ENCODE assay signal across 19 mouse cellular contexts in the genomic region with DNA sequence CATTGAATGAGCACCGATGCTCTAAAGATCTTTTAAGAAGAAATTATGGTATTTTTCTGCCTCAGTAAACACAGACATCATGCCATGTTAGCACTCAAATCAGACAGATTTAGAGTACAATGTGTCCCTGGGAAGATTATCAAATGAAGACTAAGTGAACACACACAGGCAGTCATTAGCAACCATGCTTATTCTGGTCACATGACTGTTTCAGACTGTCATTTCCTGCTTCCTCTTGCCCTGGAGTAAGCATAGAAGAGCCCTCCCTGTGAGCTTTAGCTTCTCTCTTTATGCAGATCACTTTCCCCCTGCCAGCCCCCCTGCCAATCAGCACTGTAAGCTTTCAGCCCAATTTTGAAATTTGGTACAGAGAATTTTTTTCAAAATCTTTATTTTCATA.
A peak's percentile ranks its signal among the peaks of the same experiment; 100 is the strongest.
DNase-seq lines count a peak whose midpoint lies in the region; ATAC-seq and TF ChIP-seq lines count a peak whose summit lies in the region.
"Had no signal": no experiment of that assay in that cellular context is flagged by ENCODE, and none has a peak within 500 bp of the region (broad histone marks: within the 10 kb centered on the region; RNA-seq: fewer than 3 reads in every experiment).

No protein-coding gene starts in this region.

- H3K4me3 ChIP-seq in forebrain, embryonic 11.5 days (ENCODE audit: low read depth, low read length), result no peak overlapping the region
- H3K4me3 ChIP-seq in forebrain, embryonic 15.5 days, result no peak overlapping the region
- H3K4me3 ChIP-seq in midbrain, embryonic 12.5 days, result no peak overlapping the region
- no peak overlapping the region for H3K4me3 ChIP-seq in midbrain, embryonic 15.5 days
- H3K4me3 ChIP-seq in forebrain, embryonic 16.5 days (replicated peaks; ENCODE audit: low read length), result no peak overlapping the region
- H3K4me3 ChIP-seq: embryonic facial prominence, embryonic 13.5 days; heart, adult 2 months; heart, embryonic 15.5 days had no signal

- peak; percentile 53; the same call in 1 of the 2 replicates for ATAC-seq in forebrain, embryonic 11.5 days (replicated peaks; ENCODE audit: low FRiP score)
- no peak for ATAC-seq in forebrain, embryonic 15.5 days (replicated peaks)
- ATAC-seq in midbrain, embryonic 12.5 days (ENCODE audit: low FRiP score, low read depth), result 0 out of 2 replicates have a peak, but pooled peaks have one; percentile 27
- no peak for ATAC-seq in midbrain, embryonic 15.5 days (replicated peaks)
- peak; percentile 55; the same call in 1 of the 2 replicates for ATAC-seq in forebrain, embryonic 16.5 days
- ATAC-seq: hindbrain, postnatal 0 days had no signal

- TF ChIP-seq POLR2A in brain, embryonic 14.5 days (IDR thresholded peaks at IDR 0.05; ENCODE audit: borderline replicate concordance, extremely low read depth, insufficient read depth, insufficient read length, poor library complexity, severe bottlenecking), result no peak

- no peaks in the 10 kb centered on the region for H3K4me1 ChIP-seq in forebrain, embryonic 11.5 days (replicated peaks; ENCODE audit: control insufficient read depth, insufficient read depth, low read length)
- H3K4me1 ChIP-seq in forebrain, embryonic 15.5 days, result no peaks in the 10 kb centered on the region
- no peaks in the 10 kb centered on the region for H3K4me1 ChIP-seq in midbrain, embryonic 12.5 days
- H3K4me1 ChIP-seq in midbrain, embryonic 15.5 days, result no peaks in the 10 kb centered on the region
- no peaks in the 10 kb centered on the region for H3K4me1 ChIP-seq in forebrain, embryonic 16.5 days (replicated peaks; ENCODE audit: control insufficient read depth, insufficient read depth, low read length)
- H3K4me1 ChIP-seq: embryonic facial prominence, embryonic 13.5 days; heart, embryonic 15.5 days had no signal

- DNase-seq in forebrain, embryonic 11.5 days (ENCODE audit: low spot score), result no peak
- peak; percentile 40 for DNase-seq in brain, embryonic 14.5 days (ENCODE audit: low read depth)
- no peak for DNase-seq in cerebellum, postnatal 4 days (ENCODE audit: low spot score in 2 of 2)
- no peak for DNase-seq in embryo, embryonic 10 days (ENCODE audit: low spot score)
- DNase-seq: adrenal gland, postnatal 14 days; cerebellum, adult 18-20 months; cerebellum, adult 9-11 months; gastrocnemius, postnatal 14 days; heart, adult 2 months; heart, postnatal 14 days; kidney, adult 18-20 months had no signal

- no peaks in the 10 kb centered on the region for H3K27me3 ChIP-seq in forebrain, embryonic 11.5 days (ENCODE audit: control insufficient read depth, insufficient read depth, low read length)
- H3K27me3 ChIP-seq in forebrain, embryonic 15.5 days, result no peaks in the 10 kb centered on the region
- no peaks in the 10 kb centered on the region for H3K27me3 ChIP-seq in midbrain, embryonic 12.5 days
- no peaks in the 10 kb centered on the region for H3K27me3 ChIP-seq in midbrain, embryonic 15.5 days (replicated peaks)
- no peaks in the 10 kb centered on the region for H3K27me3 ChIP-seq in forebrain, embryonic 16.5 days (replicated peaks; ENCODE audit: control insufficient read depth, insufficient read depth, low read length)
- H3K27me3 ChIP-seq: embryonic facial prominence, embryonic 13.5 days; heart, embryonic 15.5 days had no signal

- H3K9me3 ChIP-seq in forebrain, embryonic 11.5 days (ENCODE audit: control insufficient read depth, low read length), result no peaks in the 10 kb centered on the region
- no peaks in the 10 kb centered on the region for H3K9me3 ChIP-seq in forebrain, embryonic 15.5 days
- H3K9me3 ChIP-seq in midbrain, embryonic 12.5 days, result no peaks in the 10 kb centered on the region
- no peaks in the 10 kb centered on the region for H3K9me3 ChIP-seq in midbrain, embryonic 15.5 days
- H3K9me3 ChIP-seq in forebrain, embryonic 16.5 days (ENCODE audit: control insufficient read depth, low read length), result no peaks in the 10 kb centered on the region
- H3K9me3 ChIP-seq: embryonic facial prominence, embryonic 13.5 days; heart, embryonic 15.5 days had no signal

- TF ChIP-seq CTCF in brain, embryonic 14.5 days (IDR thresholded peaks at IDR 0.05; ENCODE audit: borderline replicate concordance, extremely low read depth, insufficient read depth, insufficient read length), result no peak

- H3K36me3 ChIP-seq in forebrain, embryonic 11.5 days (ENCODE audit: control insufficient read depth, insufficient read depth, low read length), result no peaks in the 10 kb centered on the region
- no peaks in the 10 kb centered on the region for H3K36me3 ChIP-seq in forebrain, embryonic 15.5 days
- H3K36me3 ChIP-seq in midbrain, embryonic 12.5 days, result no peaks in the 10 kb centered on the region
- H3K36me3 ChIP-seq in midbrain, embryonic 15.5 days (replicated peaks), result no peaks in the 10 kb centered on the region
- no peaks in the 10 kb centered on the region for H3K36me3 ChIP-seq in forebrain, embryonic 16.5 days (ENCODE audit: control insufficient read depth, insufficient read depth)
- H3K36me3 ChIP-seq: embryonic facial prominence, embryonic 13.5 days; heart, embryonic 15.5 days had no signal

- H3K4me2 ChIP-seq in forebrain, embryonic 11.5 days (ENCODE audit: low read depth, low read length, severe bottlenecking), result no peak overlapping the region
- no peak overlapping the region for H3K4me2 ChIP-seq in forebrain, embryonic 15.5 days (replicated peaks)
- H3K4me2 ChIP-seq in midbrain, embryonic 12.5 days (replicated peaks), result no peak overlapping the region
- H3K4me2 ChIP-seq in midbrain, embryonic 15.5 days, result no peak overlapping the region
- H3K4me2 ChIP-seq in forebrain, embryonic 16.5 days (ENCODE audit: low read length), result no peak overlapping the region
- H3K4me2 ChIP-seq: embryonic facial prominence, embryonic 13.5 days; heart, embryonic 11.5 days; heart, embryonic 15.5 days had no signal

- no peak overlapping the region for H3K27ac ChIP-seq in forebrain, embryonic 11.5 days (ENCODE audit: low read depth, low read length)
- H3K27ac ChIP-seq in forebrain, embryonic 15.5 days (replicated peaks), result no peak overlapping the region
- H3K27ac ChIP-seq in midbrain, embryonic 12.5 days (replicated peaks), result no peak overlapping the region
- H3K27ac ChIP-seq in midbrain, embryonic 15.5 days, result no peak overlapping the region
- no peak overlapping the region for H3K27ac ChIP-seq in forebrain, embryonic 16.5 days (ENCODE audit: low read length)
- H3K27ac ChIP-seq: embryonic facial prominence, embryonic 13.5 days; heart, adult 2 months; heart, embryonic 15.5 days; hindbrain, postnatal 0 days had no signal

- no peak overlapping the region for H3K9ac ChIP-seq in forebrain, embryonic 11.5 days (ENCODE audit: low read length)
- no peak overlapping the region for H3K9ac ChIP-seq in forebrain, embryonic 15.5 days (replicated peaks)
- no peak overlapping the region for H3K9ac ChIP-seq in midbrain, embryonic 12.5 days (replicated peaks)
- H3K9ac ChIP-seq in midbrain, embryonic 15.5 days, result no peak overlapping the region
- H3K9ac ChIP-seq in forebrain, embryonic 16.5 days (replicated peaks; ENCODE audit: low read depth, low read length), result no peak overlapping the region
- H3K9ac ChIP-seq: embryonic facial prominence, embryonic 13.5 days; heart, embryonic 15.5 days had no signal

- 90% methylated on average over 1 of the region's 1 CpGs for whole genome bisulfite sequencing in forebrain, embryonic 11.5 days
- 79% methylated on average over 1 of the region's 1 CpGs for WGBS in forebrain, embryonic 15.5 days
- 71% methylated on average over 1 of the region's 1 CpGs for WGBS in midbrain, embryonic 12.5 days
- WGBS in midbrain, embryonic 15.5 days, result 79% methylated on average over 1 of the region's 1 CpGs
- 62% methylated on average over 1 of the region's 1 CpGs for WGBS in forebrain, embryonic 16.5 days

Comparison
In these comparisons a context has a peak if more than half of its experiments do, and no peak if none do; other contexts are left out.
1. ATAC-seq: peak in forebrain, embryonic 11.5 days (single experiment), midbrain, embryonic 12.5 days (single experiment) and forebrain, embryonic 16.5 days (single experiment); none in forebrain, embryonic 15.5 days (single experiment) and midbrain, embryonic 15.5 days (single experiment).